9 mouse cellular contexts compared by ENCODE assay signal in genomic region chr12:102599801-102600200, GRCm38 (mm10). TPM values are rescaled to one million over a fixed set of nuclear protein-coding genes. Genes with fewer than 3 reads are reported as not detected.
DNase-seq lines count a peak whose midpoint lies in the region; ATAC-seq lines count a peak whose summit lies in the region.
"Had no signal": no experiment of that assay in that cellular context is flagged by ENCODE, and none has a peak within 500 bp of the region (broad histone marks: within the 10 kb centered on the region; RNA-seq: fewer than 3 reads in every experiment).

No protein-coding gene starts in this region.

- peaks cover 18% of the 10 kb centered on the region for H3K36me3 ChIP-seq in hindbrain, embryonic 10.5 days
- H3K36me3 ChIP-seq in hindbrain, embryonic 14.5 days (replicated peaks; ENCODE audit: control insufficient read depth, insufficient read depth) = no peaks in the 10 kb centered on the region
- H3K36me3 ChIP-seq in kidney, embryonic 16.5 days (ENCODE audit: insufficient read depth, low read length) = peaks cover 6% of the 10 kb centered on the region; the same call in 1 of the 2 replicates

- no peak for ATAC-seq in hindbrain, embryonic 14.5 days (ENCODE audit: low FRiP score)
- ATAC-seq in kidney, embryonic 16.5 days (ENCODE audit: low FRiP score, low TSS enrichment) = peak; percentile 49

- peaks cover 8% of the 10 kb centered on the region for H3K9me3 ChIP-seq in hindbrain, embryonic 10.5 days
- no peaks in the 10 kb centered on the region for H3K9me3 ChIP-seq in hindbrain, embryonic 14.5 days (ENCODE audit: control insufficient read depth, low read length)
- H3K9me3 ChIP-seq in kidney, embryonic 16.5 days (ENCODE audit: low read length) = peaks cover 6% of the 10 kb centered on the region; the same call in 1 of the 2 replicates

- H3K9ac ChIP-seq in hindbrain, embryonic 14.5 days = no peak overlapping the region
- H3K9ac ChIP-seq in kidney, embryonic 16.5 days (replicated peaks; ENCODE audit: low read length) = peak overlapping the region; percentile 36; the same call in 1 of the 2 replicates

- H3K4me2 ChIP-seq in hindbrain, embryonic 14.5 days (replicated peaks) = no peak overlapping the region
- H3K4me2 ChIP-seq in kidney, embryonic 16.5 days (replicated peaks; ENCODE audit: low read depth, low read length) = no peak overlapping the region

- H3K4me1 ChIP-seq in hindbrain, embryonic 10.5 days (replicated peaks) = peaks cover 41% of the 10 kb centered on the region
- peaks cover 15% of the 10 kb centered on the region; the same call in 1 of the 2 replicates for H3K4me1 ChIP-seq in hindbrain, embryonic 14.5 days (replicated peaks; ENCODE audit: control insufficient read depth, insufficient read depth, low read length)
- peaks cover 69% of the 10 kb centered on the region for H3K4me1 ChIP-seq in kidney, embryonic 16.5 days (ENCODE audit: insufficient read depth, low read length)

- H3K27me3 ChIP-seq in hindbrain, embryonic 10.5 days (ENCODE audit: insufficient read depth, poor library complexity, severe bottlenecking) = no peaks in the 10 kb centered on the region
- no peaks in the 10 kb centered on the region for H3K27me3 ChIP-seq in hindbrain, embryonic 14.5 days (ENCODE audit: control insufficient read depth, insufficient read depth, low read length)
- no peaks in the 10 kb centered on the region for H3K27me3 ChIP-seq in kidney, embryonic 16.5 days (ENCODE audit: insufficient read depth, low read length)
- H3K27me3 ChIP-seq: CH12.LX had no signal

- H3K27ac ChIP-seq in hindbrain, embryonic 10.5 days = peak overlapping the region; percentile 72
- H3K27ac ChIP-seq in hindbrain, embryonic 14.5 days = no peak overlapping the region
- H3K27ac ChIP-seq in kidney, embryonic 16.5 days (ENCODE audit: low read length) = peak overlapping the region; percentile 81

- WGBS in hindbrain, embryonic 10.5 days = 84% methylated on average over 7 of the region's 7 CpGs
- 67% methylated on average over 7 of the region's 7 CpGs for WGBS in hindbrain, embryonic 14.5 days
- WGBS in kidney, embryonic 16.5 days = 52% methylated on average over 7 of the region's 7 CpGs

- no peak overlapping the region for H3K4me3 ChIP-seq in hindbrain, embryonic 10.5 days
- no peak overlapping the region for H3K4me3 ChIP-seq in hindbrain, embryonic 14.5 days (replicated peaks; ENCODE audit: low read length)
- no peak overlapping the region for H3K4me3 ChIP-seq in kidney, embryonic 16.5 days (ENCODE audit: low read length)

- no peak for DNase-seq in hindbrain, embryonic 10.5 days (ENCODE audit: low spot score)
- DNase-seq in hindbrain, embryonic 14.5 days (ENCODE audit: low spot score) = no peak
- peak; percentile 53 for DNase-seq in MN1 (ENCODE audit: low spot score)
- DNase-seq in cerebellum, postnatal 10 days = peak; percentile 57 to 66
- no peak for DNase-seq in right cerebral cortex, postnatal 25 days
- no peak for DNase-seq in layer of hippocampus, adult 9-10 months (ENCODE audit: low spot score)
- DNase-seq: liver had no signal

RNA-seq across cellular contexts. Expression of gene Chga, which starts 45.0 kb away (rescaled TPM):
- polyA plus RNA-seq in hindbrain, embryonic 10.5 days (2016; fragmentation: Nextera tagmentation; extraction: Ambion mirVana) = 15.6 and 30.1 TPM in 2 replicates
- 109 and 123 TPM in 2 replicates for polyA plus RNA-seq in hindbrain, embryonic 14.5 days (2014; fragmentation: Nextera tagmentation; extraction: Ambion mirVana)
- polyA plus RNA-seq in kidney, embryonic 16.5 days (2015; fragmentation: Nextera tagmentation; extraction: Ambion mirVana) = 5.4 and 13.7 TPM in 2 replicates

Comparison
In these comparisons a context has a peak if more than half of its experiments do, and no peak if none do; other contexts are left out.
1. DNase-seq: peak in MN1 (single experiment) and cerebellum, postnatal 10 days (2 of 2); none in hindbrain, embryonic 10.5 days (single experiment), hindbrain, embryonic 14.5 days (single experiment), right cerebral cortex, postnatal 25 days (single experiment) and layer of hippocampus, adult 9-10 months (single experiment).